Mouse (Mus musculus): ENCODE results near the gene Nr4a1.
A peak's percentile ranks its signal among the peaks of the same experiment; 100 is the strongest.

Gene Nr4a1

GRCm38 (mm10) chr15:101233183-101233582, 20.9 kb upstream of the Nr4a1 start:
- DNase-seq (ENCODE audit: low read depth), result peak; percentile 10

- DNase-seq (ENCODE audit: low read depth), result peak; percentile 14
These were observed 20.3 kb upstream of the Nr4a1 start for GRCm38 (mm10) chr15:101233641-101234275.

- no peak for DNase-seq (ENCODE audit: low read depth)
These were observed 19.3 kb upstream of the Nr4a1 start for GRCm38 (mm10) chr15:101234611-101235341.

- DNase-seq (ENCODE audit: low read depth), result no peak
These were observed 18.7 kb upstream of the Nr4a1 start for GRCm38 (mm10) chr15:101235342-101235698.

GRCm38 (mm10) chr15:101235728-101236327, 18.2 kb upstream of the Nr4a1 start:
- DNase-seq (ENCODE audit: low read depth), result no peak

- peak; percentile 83 for DNase-seq (ENCODE audit: low read depth)
These were observed 17.2 kb upstream of the Nr4a1 start for GRCm38 (mm10) chr15:101236878-101237277.

- peak; percentile 77 for DNase-seq (ENCODE audit: low read depth)
These were observed 15.1 kb upstream of the Nr4a1 start for GRCm38 (mm10) chr15:101238885-101239511.

GRCm38 (mm10) chr15:101239821-101240220, 14.2 kb upstream of the Nr4a1 start:
- no peak for DNase-seq (ENCODE audit: low read depth)

GRCm38 (mm10) chr15:101240799-101241204, 13.3 kb upstream of the Nr4a1 start:
- DNase-seq (ENCODE audit: low read depth), result peak; percentile 95

- no peak for DNase-seq (ENCODE audit: low read depth)
These were observed 12.8 kb upstream of the Nr4a1 start for GRCm38 (mm10) chr15:101241236-101241635.

- peak; percentile 20 for DNase-seq (ENCODE audit: low read depth)
These were observed 12.2 kb upstream of the Nr4a1 start for GRCm38 (mm10) chr15:101241853-101242252.

GRCm38 (mm10) chr15:101242645-101243044, 11.4 kb upstream of the Nr4a1 start:
- DNase-seq (ENCODE audit: low read depth), result peak; percentile 69

GRCm38 (mm10) chr15:101244012-101244411, 10.1 kb upstream of the Nr4a1 start:
- DNase-seq (ENCODE audit: low read depth), result peak; percentile 35

- peak; percentile 98 for DNase-seq (ENCODE audit: low read depth)
These were observed 7.6 kb upstream of the Nr4a1 start for GRCm38 (mm10) chr15:101246231-101247154.

GRCm38 (mm10) chr15:101247155-101247498, 6.9 kb upstream of the Nr4a1 start:
- peak; percentile 83 for DNase-seq (ENCODE audit: low read depth)

- no peak for DNase-seq (ENCODE audit: low read depth)
These were observed 5.9 kb upstream of the Nr4a1 start for GRCm38 (mm10) chr15:101248029-101248710.

GRCm38 (mm10) chr15:101250220-101250800, 3.8 kb upstream of the Nr4a1 start:
- peak; percentile 52 for DNase-seq (ENCODE audit: low read depth)

- no peak for DNase-seq (ENCODE audit: low read depth)
These were observed 2.1 kb upstream of the Nr4a1 start for GRCm38 (mm10) chr15:101251930-101252329.

- peak; percentile 70 for DNase-seq (ENCODE audit: low read depth)
These were observed 1.5 kb upstream of the Nr4a1 start for GRCm38 (mm10) chr15:101252614-101253013.

- no peak for DNase-seq (ENCODE audit: low read depth)
These were observed 545 bp upstream of the Nr4a1 start for GRCm38 (mm10) chr15:101253563-101253885.
